Mouse (Mus musculus) MEL (cell line): ENCODE data around the gene Vsig10l.

Source experiments
- BHLHE40 ChIP-seq: IDR thresholded peaks from 2 replicates; pipeline ENCODE4 v1.6.1; 2012; ENCODE audit warnings: low read depth, mild to moderate bottlenecking, inconsistent platforms, low read length, improper control_type of control experiment, borderline replicate concordance
- CTCF ChIP-seq, 3 experiments: IDR thresholded peaks in 2 of 3; conservative IDR thresholded peaks in 1 of 3; 2 replicates each; pipeline ENCODE4 v1.5.1; 2011 to 2012; ENCODE audit warnings: low read length in 3 of 3, low read depth in 2 of 3, mild to moderate bottlenecking in 2 of 3, improper control_type of control experiment in 1 of 3, inconsistent platforms in 1 of 3, mixed read lengths in 1 of 3, moderate library complexity in 1 of 3; ENCODE audit not compliant: control insufficient read depth in 1 of 3, insufficient read depth in 1 of 3, poor library complexity in 1 of 3, severe bottlenecking in 1 of 3
- ETS1 ChIP-seq: IDR thresholded peaks from 2 replicates; pipeline ENCODE4 v1.6.1; 2012; ENCODE audit warnings: low read depth, mild to moderate bottlenecking, inconsistent platforms, low read length, improper control_type of control experiment, moderate library complexity
- MAZ ChIP-seq: IDR thresholded peaks from 2 replicates; pipeline ENCODE4 v1.6.1; 2012; ENCODE audit warnings: low read depth, mild to moderate bottlenecking, inconsistent platforms, low read length, improper control_type of control experiment
- POLR2A ChIP-seq, 2 experiments: IDR thresholded peaks; 2 replicates each; pipeline ENCODE4 v1.6.1; 2011 to 2012; ENCODE audit warnings: low read length in 2 of 2, mild to moderate bottlenecking in 2 of 2, control low read depth in 1 of 2, improper control_type of control experiment in 1 of 2, low read depth in 1 of 2, moderate library complexity in 1 of 2; ENCODE audit not compliant: control insufficient read depth in 1 of 2, insufficient read depth in 1 of 2, poor library complexity in 1 of 2
- USF1 ChIP-seq: IDR thresholded peaks from 2 replicates; pipeline ENCODE4 v1.6.1; 2014; ENCODE audit warnings: low read depth, mild to moderate bottlenecking, inconsistent platforms, low read length, improper control_type of control experiment, moderate library complexity

DNA sequence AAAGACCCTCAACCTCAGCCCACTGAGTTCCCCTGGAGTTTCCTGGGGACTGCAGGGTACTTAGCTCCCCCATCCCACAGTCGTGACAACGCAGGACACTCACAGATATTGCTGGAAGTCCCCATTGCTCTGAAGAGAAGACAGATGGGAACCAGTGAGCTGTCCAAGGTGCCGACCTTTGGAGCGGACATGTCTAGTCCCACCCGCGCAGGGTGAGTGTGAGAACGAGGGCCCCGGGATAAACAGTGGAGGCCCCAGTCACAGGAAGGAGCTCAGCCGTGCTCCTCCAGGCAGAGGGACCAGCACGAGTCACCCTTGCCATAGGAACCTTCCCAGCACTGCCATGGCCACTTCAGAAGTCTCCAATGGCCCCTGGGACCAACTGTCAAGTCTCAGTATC lies 20.3 kb downstream of the Vsig10l start:
- TF ChIP-seq CTCF (IDR thresholded peaks at IDR 0.05 in 2 of 3, conservative IDR thresholded peaks at IDR 0.05 in 1 of 3; ENCODE audit: control insufficient read depth in 1 of 3, insufficient read depth in 1 of 3, low read depth in 2 of 3, low read length in 3 of 3, poor library complexity in 1 of 3, severe bottlenecking in 1 of 3) (no peak), BHLHE40 (no peak), USF1 (no peak), POLR2A (IDR thresholded peaks at IDR 0.05; ENCODE audit: control insufficient read depth in 1 of 2, insufficient read depth in 1 of 2, low read depth in 1 of 2, low read length in 2 of 2, poor library complexity in 1 of 2) (no peak), MAZ (no peak), ETS1 (no peak)
